In the genomic region with DNA sequence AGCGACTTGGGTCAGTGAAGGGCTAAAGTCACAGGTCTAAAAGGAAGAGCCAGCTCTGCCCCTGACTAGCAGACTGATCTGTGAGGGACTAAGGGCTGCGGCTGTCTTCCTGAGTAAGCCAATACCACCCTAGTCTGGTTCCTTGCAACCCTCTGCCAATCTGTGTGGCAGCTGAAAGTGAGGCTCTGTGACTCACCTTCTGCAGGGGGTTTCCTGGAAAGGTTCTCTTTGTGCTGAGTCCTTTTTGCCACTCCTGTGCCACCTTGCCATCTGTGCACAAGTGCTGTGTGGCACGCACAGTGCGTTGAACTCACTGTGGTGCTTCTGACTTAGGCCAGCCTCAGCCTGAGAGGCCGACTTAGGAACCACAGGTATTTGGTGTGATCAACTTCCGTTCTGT, we compare ENCODE assay signal across 14 mouse cellular contexts. TPM values are rescaled to one million over a fixed set of nuclear protein-coding genes. Genes with fewer than 3 reads are reported as not detected.
DNase-seq lines count a peak whose midpoint lies in the region; ATAC-seq and TF ChIP-seq lines count a peak whose summit lies in the region.
"Had no signal": no experiment of that assay in that cellular context is flagged by ENCODE, and none has a peak within 500 bp of the region (broad histone marks: within the 10 kb centered on the region; RNA-seq: fewer than 3 reads in every experiment).

No protein-coding gene starts in this region.

- no peak overlapping the region for H3K27ac ChIP-seq in hindbrain, embryonic 13.5 days
- H3K27ac ChIP-seq in hindbrain, embryonic 10.5 days, result no peak overlapping the region
- peak overlapping the region; percentile 13; the same call in 1 of the 2 replicates for H3K27ac ChIP-seq in limb, embryonic 14.5 days (replicated peaks; ENCODE audit: low read depth, low read length)
- H3K27ac ChIP-seq in kidney, embryonic 14.5 days (ENCODE audit: low read depth, low read length), result no peak overlapping the region
- H3K27ac ChIP-seq: midbrain, embryonic 10.5 days had no signal

- 92% methylated on average over 6 of the region's 6 CpGs for WGBS in hindbrain, embryonic 13.5 days
- WGBS in hindbrain, embryonic 10.5 days, result 84% methylated on average over 6 of the region's 6 CpGs
- 78% methylated on average over 6 of the region's 6 CpGs for WGBS in limb, embryonic 14.5 days
- 75% methylated on average over 6 of the region's 6 CpGs for WGBS in kidney, embryonic 14.5 days

- no peak for TF ChIP-seq POLR2A in limb, embryonic 14.5 days (IDR thresholded peaks at IDR 0.05; ENCODE audit: borderline replicate concordance, extremely low read depth, insufficient read depth, insufficient read length)

- no peaks in the 10 kb centered on the region for H3K36me3 ChIP-seq in hindbrain, embryonic 13.5 days
- no peaks in the 10 kb centered on the region for H3K36me3 ChIP-seq in hindbrain, embryonic 10.5 days
- no peaks in the 10 kb centered on the region for H3K36me3 ChIP-seq in limb, embryonic 14.5 days (ENCODE audit: control insufficient read depth, insufficient read depth, low read length)
- H3K36me3 ChIP-seq in kidney, embryonic 14.5 days (ENCODE audit: control insufficient read depth, insufficient read depth, low read length), result no peaks in the 10 kb centered on the region
- H3K36me3 ChIP-seq: midbrain, embryonic 10.5 days had no signal

- H3K4me3 ChIP-seq in hindbrain, embryonic 13.5 days, result no peak overlapping the region
- H3K4me3 ChIP-seq in hindbrain, embryonic 10.5 days, result no peak overlapping the region
- H3K4me3 ChIP-seq in limb, embryonic 14.5 days (replicated peaks; ENCODE audit: low read length), result no peak overlapping the region
- H3K4me3 ChIP-seq in kidney, embryonic 14.5 days (ENCODE audit: low read length), result no peak overlapping the region
- H3K4me3 ChIP-seq: midbrain, embryonic 10.5 days had no signal

- H3K9ac ChIP-seq in hindbrain, embryonic 13.5 days, result peak overlapping the region; percentile 24; the same call in 1 of the 2 replicates
- H3K9ac ChIP-seq in limb, embryonic 14.5 days (ENCODE audit: low read depth, low read length, severe bottlenecking), result no peak overlapping the region
- H3K9ac ChIP-seq in kidney, embryonic 14.5 days (ENCODE audit: low read depth, low read length), result no peak overlapping the region

- peaks cover 40% of the 10 kb centered on the region for H3K4me1 ChIP-seq in hindbrain, embryonic 13.5 days (replicated peaks)
- H3K4me1 ChIP-seq in hindbrain, embryonic 10.5 days (replicated peaks), result peaks cover 60% of the 10 kb centered on the region
- peaks cover 22% of the 10 kb centered on the region; the same call in 1 of the 2 replicates for H3K4me1 ChIP-seq in limb, embryonic 14.5 days (ENCODE audit: control insufficient read depth, insufficient read depth, low read length)
- H3K4me1 ChIP-seq in kidney, embryonic 14.5 days (ENCODE audit: control insufficient read depth, insufficient read depth, low read length), result peaks cover 19% of the 10 kb centered on the region

- H3K9me3 ChIP-seq in hindbrain, embryonic 13.5 days, result no peaks in the 10 kb centered on the region
- no peaks in the 10 kb centered on the region for H3K9me3 ChIP-seq in hindbrain, embryonic 10.5 days
- H3K9me3 ChIP-seq in limb, embryonic 14.5 days (ENCODE audit: control insufficient read depth, low read length), result no peaks in the 10 kb centered on the region
- no peaks in the 10 kb centered on the region for H3K9me3 ChIP-seq in kidney, embryonic 14.5 days (ENCODE audit: control insufficient read depth, low read length)
- H3K9me3 ChIP-seq: G1E; midbrain, embryonic 10.5 days had no signal

- no peak for ATAC-seq in hindbrain, embryonic 13.5 days (ENCODE audit: low FRiP score)
- peak; percentile 77 for ATAC-seq in CD4-positive, CD25-positive, alpha-beta regulatory T cell, adult 4 months
- no peak; the same call in 1 of the 2 replicates for ATAC-seq in limb, embryonic 14.5 days (ENCODE audit: low FRiP score, low read depth)
- ATAC-seq in kidney, embryonic 14.5 days (ENCODE audit: low FRiP score, low TSS enrichment), result no peak

- no peak for DNase-seq in hindbrain, embryonic 10.5 days (ENCODE audit: low spot score)
- DNase-seq in cerebellum, postnatal 14 days, result peak; percentile 56 to 66
- DNase-seq in limb, embryonic 14.5 days (ENCODE audit: low spot score), result no peak
- no peak for DNase-seq in urinary bladder, postnatal 36 days (ENCODE audit: low spot score in 2 of 2)
- no peak for DNase-seq in gastrocnemius, postnatal 4 days (ENCODE audit: low spot score in 2 of 2)
- DNase-seq: adrenal gland, adult 8-10 months; heart, postnatal 36 days; kidney, postnatal 25 days; thymus, postnatal 14 days had no signal

- H3K4me2 ChIP-seq in hindbrain, embryonic 13.5 days, result no peak overlapping the region
- H3K4me2 ChIP-seq in limb, embryonic 14.5 days (replicated peaks; ENCODE audit: low read depth, low read length, severe bottlenecking), result no peak overlapping the region
- H3K4me2 ChIP-seq in kidney, embryonic 14.5 days (replicated peaks; ENCODE audit: low read depth, low read length), result no peak overlapping the region

- no peaks in the 10 kb centered on the region for H3K27me3 ChIP-seq in hindbrain, embryonic 13.5 days
- no peaks in the 10 kb centered on the region for H3K27me3 ChIP-seq in hindbrain, embryonic 10.5 days (ENCODE audit: insufficient read depth, poor library complexity, severe bottlenecking)
- no peaks in the 10 kb centered on the region for H3K27me3 ChIP-seq in limb, embryonic 14.5 days (ENCODE audit: control insufficient read depth, insufficient read depth, low read length)
- H3K27me3 ChIP-seq in kidney, embryonic 14.5 days (ENCODE audit: control insufficient read depth, insufficient read depth, low read length), result no peaks in the 10 kb centered on the region

RNA-seq across cellular contexts. Expression of a gene that starts 30.0 kb away (rescaled TPM):
- 6.7 and 7.5 TPM in 2 replicates for polyA plus RNA-seq in hindbrain, embryonic 13.5 days (2015; fragmentation: Nextera tagmentation; extraction: Ambion mirVana)
- polyA plus RNA-seq in hindbrain, embryonic 10.5 days (2016; fragmentation: Nextera tagmentation; extraction: Ambion mirVana), result 8.0 and 8.6 TPM in 2 replicates
- 10 to 100 TPM in 1 of 2 experiments, 1 to 10 TPM in 1; 9.9 to 19.4 TPM for polyA plus RNA-seq in CD4-positive, CD25-positive, alpha-beta regulatory T cell, adult 4 months (2017; shearing (Covaris generic))
- 36.7 and 46.7 TPM in 2 replicates for polyA plus RNA-seq in limb, embryonic 14.5 days (2012; rRNA removed)
- 11.4 and 11.5 TPM in 2 replicates for polyA plus RNA-seq in limb, embryonic 14.5 days (2014; fragmentation: Nextera tagmentation; extraction: Ambion mirVana)
- 5.6 and 7.6 TPM in 2 replicates for polyA plus RNA-seq in kidney, embryonic 14.5 days (2014; fragmentation: Nextera tagmentation; extraction: Ambion mirVana)
- total RNA-seq in gastrocnemius, postnatal 4 days (2021), result 10 to 100 TPM; 24.1 to 24.4 TPM

RNA-seq across cellular contexts. Expression of a gene that starts 46.2 kb away (rescaled TPM):
- polyA plus RNA-seq in hindbrain, embryonic 13.5 days (2015; fragmentation: Nextera tagmentation; extraction: Ambion mirVana), result 18.4 and 21.3 TPM in 2 replicates
- 19.5 and 22.0 TPM in 2 replicates for polyA plus RNA-seq in hindbrain, embryonic 10.5 days (2016; fragmentation: Nextera tagmentation; extraction: Ambion mirVana)
- polyA plus RNA-seq in CD4-positive, CD25-positive, alpha-beta regulatory T cell, adult 4 months (2017; shearing (Covaris generic)), result 1 to 10 TPM; 4.2 to 7.8 TPM
- polyA plus RNA-seq in limb, embryonic 14.5 days (2012; rRNA removed), result 27.8 and 35.9 TPM in 2 replicates
- 17.6 and 18.6 TPM in 2 replicates for polyA plus RNA-seq in limb, embryonic 14.5 days (2014; fragmentation: Nextera tagmentation; extraction: Ambion mirVana)
- 10.0 and 16.0 TPM in 2 replicates for polyA plus RNA-seq in kidney, embryonic 14.5 days (2014; fragmentation: Nextera tagmentation; extraction: Ambion mirVana)
- 10 to 100 TPM; 43.1 to 45.0 TPM for total RNA-seq in gastrocnemius, postnatal 4 days (2021)

Comparison
In these comparisons a context has a peak if more than half of its experiments do, and no peak if none do; other contexts are left out.
1. DNase-seq: peak in cerebellum, postnatal 14 days (2 of 2); none in hindbrain, embryonic 10.5 days (single experiment), limb, embryonic 14.5 days (single experiment), urinary bladder, postnatal 36 days (0 of 2) and gastrocnemius, postnatal 4 days (0 of 2).